Mouse (Mus musculus) heart, embryonic 14.5 days (tissue): ENCODE measurements at regions not wholly inside any gene's neighbourhood (a gene's known extent, or its start where the extent isn't known, plus 50 kb on each side); places are given as distances from the start of the nearest gene placed in this dataset.

ENCODE experiments used
- ATAC-seq: fragments of 200-750 bp; cut with Nextera tagmentation; 2 replicates; pipeline ENCODE4 v1.8.0; 2017; ENCODE audit warnings: low read depth, moderate TSS enrichment; ENCODE audit not compliant: insufficient number of reproducible peaks, insufficient read depth, low FRiP score
- H3K27ac ChIP-seq, 2 experiments: fragments of 200-500 bp in 1 of 2; fragments of 300-500 bp in 1 of 2; sonication (generic) in 1 of 2; replicated peaks in 1 of 2; 2 replicates each; pipeline ENCODE4 v1.5.1; 2012 to 2014; ENCODE audit warnings: low read depth in 2 of 2, low read length in 2 of 2, control low read depth in 1 of 2, mild to moderate bottlenecking in 1 of 2, mixed read lengths in 1 of 2; ENCODE audit not compliant: control insufficient read depth in 1 of 2, insufficient read depth in 1 of 2
- H3K27me3 ChIP-seq: fragments of 300-500 bp; sonication (generic); 2 replicates; pipeline ENCODE4 v1.6.1; 2014; ENCODE audit warnings: mild to moderate bottlenecking, low read length, control low read depth; ENCODE audit not compliant: control insufficient read depth, insufficient read depth
- H3K36me3 ChIP-seq: fragments of 300-500 bp; sonication (generic); 2 replicates; pipeline ENCODE4 v1.6.1; 2014; ENCODE audit warnings: mild to moderate bottlenecking, control low read depth, low read length, mixed read lengths; ENCODE audit not compliant: control insufficient read depth, insufficient read depth
- H3K4me1 ChIP-seq, 2 experiments: fragments of 200-500 bp in 1 of 2; fragments of 300-500 bp in 1 of 2; sonication (generic) in 1 of 2; 2 replicates each; pipeline ENCODE4 v1.6.1; 2012 to 2014; ENCODE audit warnings: low read length in 2 of 2, control low read depth in 1 of 2, mixed read lengths in 1 of 2; ENCODE audit not compliant: control insufficient read depth in 2 of 2, insufficient read depth in 2 of 2
- H3K4me2 ChIP-seq: fragments of 300-500 bp; sonication (generic); 2 replicates; pipeline ENCODE4 v1.6.1; 2014; ENCODE audit warnings: mild to moderate bottlenecking, low read length
- H3K4me3 ChIP-seq, 2 experiments: fragments of 200-500 bp in 1 of 2; fragments of 300-500 bp in 1 of 2; sonication (generic) in 1 of 2; 2 replicates each; pipeline ENCODE4 v1.5.1; 2012 to 2014; ENCODE audit warnings: low read length in 2 of 2, mild to moderate bottlenecking in 2 of 2, control low read depth in 1 of 2, low read depth in 1 of 2, moderate library complexity in 1 of 2; ENCODE audit not compliant: control insufficient read depth in 1 of 2, insufficient read depth in 1 of 2
- H3K9ac ChIP-seq: fragments of 300-500 bp; sonication (generic); 2 replicates; pipeline ENCODE4 v1.6.1; 2014; ENCODE audit warnings: mild to moderate bottlenecking, low read length
- H3K9me3 ChIP-seq: fragments of 300-500 bp; sonication (generic); 2 replicates; pipeline ENCODE4 v1.6.1; 2016; ENCODE audit warnings: low read length, control low read depth; ENCODE audit not compliant: control insufficient read depth
- WGBS: fragments of 180-500 bp; shearing (Covaris S2); extraction: QIAGEN DNeasy Blood & Tissue Kit; methylation state at CpG from one replicate; pipeline ENCODE4 v1.1.7; 2014; 5-methylcytosine and 5-hydroxymethylcytosine counted together

- no peak for ATAC-seq
- Histone ChIP-seq H3K27ac (no peak overlapping the region), H3K4me1 (no peaks in the 10 kb centered on the region), H3K9ac (no peak overlapping the region), H3K9me3 (no peaks in the 10 kb centered on the region), H3K4me2 (no peak overlapping the region), H3K36me3 (no peaks in the 10 kb centered on the region), H3K27me3 (peaks cover 3% of the 10 kb centered on the region; the same call in 1 of the 2 replicates), H3K4me3 (no peak overlapping the region)
- 74% methylated on average over 8 of the region's 8 CpGs for WGBS
Measured at GRCm38 (mm10) chr4:135020262-135020991, 89.7 kb downstream of the Syf2 start.

GRCm38 (mm10) chr4:135023200-135023599 lies 92.5 kb downstream of the Syf2 start:
- H3K4me1 ChIP-seq: peaks cover 0 to 4% of the 10 kb centered on the region in 2 experiments; a peak in 1 of 4 replicates
- no peaks in the 10 kb centered on the region for H3K9me3 ChIP-seq
- no peak overlapping the region for H3K27ac ChIP-seq
- H3K4me2 ChIP-seq: no peak overlapping the region
- H3K9ac ChIP-seq: no peak overlapping the region
- no peak overlapping the region for H3K4me3 ChIP-seq
- ATAC-seq: no peak
- H3K36me3 ChIP-seq: no peaks in the 10 kb centered on the region
- peaks cover 6% of the 10 kb centered on the region for H3K27me3 ChIP-seq
- 94% methylated on average over 5 of the region's 5 CpGs for WGBS

- Histone ChIP-seq H3K4me1 (peaks cover 0 to 5% of the 10 kb centered on the region in 2 experiments; a peak in 1 of 4 replicates), H3K27me3 (peaks cover 6% of the 10 kb centered on the region), H3K9ac (no peak overlapping the region), H3K36me3 (no peaks in the 10 kb centered on the region), H3K4me3 (no peak overlapping the region), H3K27ac (no peak overlapping the region), H3K9me3 (no peaks in the 10 kb centered on the region), H3K4me2 (no peak overlapping the region)
- ATAC-seq: no peak
- WGBS: 83% methylated on average over 18 of the region's 18 CpGs
Measured at GRCm38 (mm10) chr4:135025802-135026201, 94.7 kb upstream of the Runx3 start.

- H3K36me3 ChIP-seq: no peaks in the 10 kb centered on the region
- H3K4me3 ChIP-seq: no peak overlapping the region
- H3K27me3 ChIP-seq: peaks cover 6% of the 10 kb centered on the region
- no peak overlapping the region for H3K4me2 ChIP-seq
- ATAC-seq: no peak
- H3K9me3 ChIP-seq: no peaks in the 10 kb centered on the region
- H3K27ac ChIP-seq: no peak overlapping the region
- H3K9ac ChIP-seq: no peak overlapping the region
- WGBS: 40% methylated on average over 8 of the region's 8 CpGs
- H3K4me1 ChIP-seq: peaks cover 2 to 12% of the 10 kb centered on the region in 2 experiments; a peak in 1 of 4 replicates
Measured at GRCm38 (mm10) chr4:135027136-135027535, 93.3 kb upstream of the Runx3 start.

GRCm38 (mm10) chr4:135029723-135030122 lies 90.7 kb upstream of the Runx3 start:
- peaks cover 6% of the 10 kb centered on the region for H3K27me3 ChIP-seq
- 92% methylated on average over 2 of the region's 2 CpGs for WGBS
- no peak for ATAC-seq

GRCm38 (mm10) chr4:135032461-135032860 lies 88.0 kb upstream of the Runx3 start:
- H3K36me3 ChIP-seq: no peaks in the 10 kb centered on the region
- H3K4me2 ChIP-seq: no peak overlapping the region
- H3K9ac ChIP-seq: no peak overlapping the region
- WGBS: 26% methylated on average over 9 of the region's 9 CpGs
- H3K27me3 ChIP-seq: no peaks in the 10 kb centered on the region
- H3K4me3 ChIP-seq: no peak overlapping the region
- no peak for ATAC-seq
- no peak overlapping the region for H3K27ac ChIP-seq
- peaks cover 3 to 13% of the 10 kb centered on the region in 2 experiments; a peak in 1 of 4 replicates for H3K4me1 ChIP-seq
- no peaks in the 10 kb centered on the region for H3K9me3 ChIP-seq

More at GRCm38 (mm10) chr4:135029723-135030122, 90.7 kb upstream of the Runx3 start:
- Histone ChIP-seq H3K4me2 (no peak overlapping the region), H3K4me1 (peaks cover 3 to 15% of the 10 kb centered on the region in 2 experiments; a peak in 1 of 4 replicates), H3K9ac (no peak overlapping the region), H3K36me3 (no peaks in the 10 kb centered on the region), H3K9me3 (no peaks in the 10 kb centered on the region), H3K27ac (no peak overlapping the region), H3K4me3 (no peak overlapping the region)

GRCm38 (mm10) chr4:135033302-135033701 lies 87.2 kb upstream of the Runx3 start:
- ATAC-seq: no peak
- Histone ChIP-seq H3K27me3 (no peaks in the 10 kb centered on the region), H3K27ac (no peak overlapping the region), H3K4me2 (no peak overlapping the region), H3K4me1 (peaks cover 3 to 11% of the 10 kb centered on the region in 2 experiments; a peak in 1 of 4 replicates), H3K36me3 (no peaks in the 10 kb centered on the region), H3K9ac (no peak overlapping the region), H3K4me3 (no peak overlapping the region), H3K9me3 (no peaks in the 10 kb centered on the region)
- WGBS: 67% methylated on average over 8 of the region's 8 CpGs
